7 mouse cellular contexts compared by ENCODE assay signal in the genomic region with DNA sequence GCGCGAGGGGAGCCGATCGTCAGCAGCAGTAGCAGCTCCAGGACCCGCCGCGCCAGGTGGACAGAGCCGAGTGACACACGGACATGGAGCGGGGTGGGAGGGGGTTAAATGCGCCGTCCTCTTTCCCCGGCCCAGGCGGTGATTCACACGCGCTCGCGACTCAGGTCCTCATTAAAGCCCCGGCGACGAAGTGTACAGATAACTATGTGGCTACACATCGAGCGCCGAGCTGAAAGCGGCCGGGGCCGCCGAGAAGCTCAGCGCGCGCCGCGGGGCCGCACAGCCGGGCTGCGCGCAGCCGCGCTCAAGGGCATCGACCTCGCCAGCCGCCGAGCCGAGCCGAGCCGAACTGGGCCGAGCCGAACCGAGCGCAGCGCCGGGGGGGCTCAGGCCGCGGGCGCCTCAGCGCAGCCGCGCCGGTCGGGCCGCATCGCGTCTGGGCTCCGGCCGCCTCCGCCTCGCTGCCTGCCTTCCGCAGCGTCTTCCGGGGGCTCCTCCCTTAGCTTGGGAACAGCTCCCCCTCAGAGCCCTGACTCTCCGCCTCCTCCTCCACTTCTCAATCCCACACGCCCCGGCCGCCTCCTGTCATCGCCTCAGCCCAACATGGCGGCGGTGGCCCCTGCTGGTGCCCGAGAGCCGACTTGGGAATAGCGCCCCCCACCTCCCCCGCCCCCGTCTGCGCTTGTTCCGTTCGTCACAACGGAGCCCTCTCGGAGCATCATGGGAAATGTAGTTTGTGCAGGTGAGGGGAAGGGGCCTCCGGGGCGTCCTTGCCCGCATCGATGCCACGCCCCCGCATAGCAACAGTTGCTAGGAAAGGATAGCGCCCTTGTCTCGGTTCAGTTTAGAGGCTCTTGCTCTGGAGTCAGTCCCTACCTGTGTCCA. TPM values are rescaled to one million over a fixed set of nuclear protein-coding genes. Genes with fewer than 3 reads are reported as not detected.
A peak's percentile ranks its signal among the peaks of the same experiment; 100 is the strongest.
DNase-seq lines count a peak whose midpoint lies in the region; ATAC-seq and TF ChIP-seq lines count a peak whose summit lies in the region.

Ubl3 (minus strand) TSS at position 603 of the 885 bp plus-strand sequence.

- H3K4me1 ChIP-seq in embryonic facial prominence, embryonic 13.5 days: peaks cover 42% of the 10 kb centered on the region
- H3K4me1 ChIP-seq in kidney, adult 2 months (ENCODE audit: control insufficient read depth, insufficient read depth, low read length): peaks cover 25% of the 10 kb centered on the region
- peaks cover 38% of the 10 kb centered on the region for H3K4me1 ChIP-seq in limb, embryonic 12.5 days (replicated peaks)
- H3K4me1 ChIP-seq in midbrain, embryonic 15.5 days: peaks cover 49% of the 10 kb centered on the region
- peaks cover 14% of the 10 kb centered on the region; the same call in 1 of the 2 replicates for H3K4me1 ChIP-seq in spleen, adult 2 months (ENCODE audit: control insufficient read depth, insufficient read depth, insufficient read length)

- no peak for TF ChIP-seq CTCF in kidney, adult 2 months (conservative IDR thresholded peaks at IDR 0.05; ENCODE audit: insufficient read depth, insufficient read length, low read depth, low read length)
- TF ChIP-seq CTCF in spleen, adult 2 months (IDR thresholded peaks at IDR 0.05; ENCODE audit: extremely low read depth, insufficient read depth, insufficient read length, insufficient replicate concordance): no peak

- H3K9ac ChIP-seq in embryonic facial prominence, embryonic 13.5 days: peak within 1 kb of the TSS; percentile 87
- H3K9ac ChIP-seq in limb, embryonic 12.5 days (replicated peaks): peak within 1 kb of the TSS; percentile 89
- peak within 1 kb of the TSS; percentile 70 for H3K9ac ChIP-seq in midbrain, embryonic 15.5 days

- H3K9me3 ChIP-seq in embryonic facial prominence, embryonic 13.5 days: no peaks in the 10 kb centered on the region
- no peaks in the 10 kb centered on the region for H3K9me3 ChIP-seq in limb, embryonic 12.5 days
- no peaks in the 10 kb centered on the region for H3K9me3 ChIP-seq in midbrain, embryonic 15.5 days

- peak within 1 kb of the TSS; percentile 67 for H3K4me3 ChIP-seq in embryonic facial prominence, embryonic 13.5 days
- peak within 1 kb of the TSS; percentile 99 for H3K4me3 ChIP-seq in kidney, adult 2 months (ENCODE audit: insufficient read depth, low read depth, low read length)
- peak within 1 kb of the TSS; percentile 74 for H3K4me3 ChIP-seq in limb, embryonic 12.5 days (replicated peaks)
- peak within 1 kb of the TSS; percentile 84 for H3K4me3 ChIP-seq in midbrain, embryonic 15.5 days
- peak within 1 kb of the TSS; percentile 75 for H3K4me3 ChIP-seq in spleen, adult 2 months (ENCODE audit: extremely low read depth, insufficient read depth, insufficient read length)

- H3K36me3 ChIP-seq in embryonic facial prominence, embryonic 13.5 days: no peaks in the 10 kb centered on the region
- H3K36me3 ChIP-seq in kidney, adult 2 months (ENCODE audit: control insufficient read depth, insufficient read depth, low read length): no peaks in the 10 kb centered on the region
- no peaks in the 10 kb centered on the region for H3K36me3 ChIP-seq in limb, embryonic 12.5 days
- no peaks in the 10 kb centered on the region for H3K36me3 ChIP-seq in midbrain, embryonic 15.5 days (replicated peaks)
- H3K36me3 ChIP-seq in spleen, adult 2 months (ENCODE audit: control insufficient read depth, insufficient read depth, low read length): no peaks in the 10 kb centered on the region

- H3K4me2 ChIP-seq in embryonic facial prominence, embryonic 13.5 days: peak within 1 kb of the TSS; percentile 82
- peak within 1 kb of the TSS; percentile 88 for H3K4me2 ChIP-seq in limb, embryonic 12.5 days
- H3K4me2 ChIP-seq in midbrain, embryonic 15.5 days: peak within 1 kb of the TSS; percentile 76

- H3K27ac ChIP-seq in embryonic facial prominence, embryonic 13.5 days: peak within 1 kb of the TSS; percentile 97
- H3K27ac ChIP-seq in kidney, adult 2 months (ENCODE audit: insufficient read depth, low read depth, low read length): peak within 1 kb of the TSS; percentile 97
- peak within 1 kb of the TSS; percentile 98 for H3K27ac ChIP-seq in limb, embryonic 12.5 days
- peak within 1 kb of the TSS; percentile 98 for H3K27ac ChIP-seq in midbrain, embryonic 15.5 days
- peak within 1 kb of the TSS; percentile 96 for H3K27ac ChIP-seq in spleen, adult 2 months (ENCODE audit: insufficient read depth, low read length)

- H3K27me3 ChIP-seq in embryonic facial prominence, embryonic 13.5 days: peaks cover 9% of the 10 kb centered on the region
- H3K27me3 ChIP-seq in kidney, adult 2 months (replicated peaks; ENCODE audit: control insufficient read depth, insufficient read depth, low read length): no peaks in the 10 kb centered on the region
- H3K27me3 ChIP-seq in limb, embryonic 12.5 days: peaks cover 20% of the 10 kb centered on the region
- H3K27me3 ChIP-seq in midbrain, embryonic 15.5 days (replicated peaks): no peaks in the 10 kb centered on the region
- no peaks in the 10 kb centered on the region for H3K27me3 ChIP-seq in spleen, adult 2 months (ENCODE audit: control insufficient read depth, insufficient read depth, low read length)

- DNase-seq in adrenal gland, postnatal 25 days: peak; percentile 88
- DNase-seq in heart, adult 18-20 months: peak; percentile 94 to 97
- DNase-seq in kidney, adult 2 months: peak; percentile 95
- peak; percentile 79 to 83 for DNase-seq in spleen, adult 2 months (ENCODE audit: low read depth in 1 of 2, low spot score in 2 of 2)

- peak; percentile 97 for ATAC-seq in embryonic facial prominence, embryonic 13.5 days (ENCODE audit: insufficient number of reproducible peaks, insufficient read depth, low FRiP score, low TSS enrichment, low read depth)
- peak; percentile 95 for ATAC-seq in limb, embryonic 12.5 days (ENCODE audit: insufficient number of reproducible peaks, insufficient read depth, low FRiP score, low TSS enrichment, low read depth)
- ATAC-seq in midbrain, embryonic 15.5 days (replicated peaks): peak; percentile 96

- WGBS in embryonic facial prominence, embryonic 13.5 days: under 1% methylated on average over 81 of the region's 95 CpGs
- under 1% methylated on average over 94 of the region's 95 CpGs for WGBS in kidney, adult 2 months
- under 1% methylated on average over 94 of the region's 95 CpGs for WGBS in limb, embryonic 12.5 days
- under 1% methylated on average over 91 of the region's 95 CpGs for WGBS in midbrain, embryonic 15.5 days
- under 1% methylated on average over 94 of the region's 95 CpGs for WGBS in spleen, adult 2 months

- peak; percentile 57 for TF ChIP-seq POLR2A in kidney, adult 2 months (IDR thresholded peaks at IDR 0.05; ENCODE audit: low read depth, low read length)
- TF ChIP-seq POLR2A in spleen, adult 2 months (IDR thresholded peaks at IDR 0.05; ENCODE audit: low read depth, low read length): peak; percentile 52

RNA-seq across cellular contexts. Expression of gene Ubl3, which starts in this region (rescaled TPM):
- total RNA-seq in adrenal gland, postnatal 25 days (2021): 164 and 181 TPM in 2 replicates
- 68.2 and 73.0 TPM in 2 replicates for polyA plus RNA-seq in embryonic facial prominence, embryonic 13.5 days (2015; fragmentation: Nextera tagmentation; extraction: Ambion mirVana)
- 100 to 1,000 TPM; 103 to 108 TPM for total RNA-seq in heart, adult 18-20 months (2021)
- polyA plus RNA-seq in kidney, adult 2 months (2012; rRNA removed): 71.2 and 71.3 TPM in 2 replicates
- polyA plus RNA-seq in limb, embryonic 12.5 days (2016; fragmentation: Nextera tagmentation; extraction: Ambion mirVana): 73.1 and 74.3 TPM in 2 replicates
- 78.7 and 84.4 TPM in 2 replicates for polyA plus RNA-seq in midbrain, embryonic 15.5 days (2015; fragmentation: Nextera tagmentation; extraction: Ambion mirVana)
- 47.2 and 57.5 TPM in 2 replicates for polyA plus RNA-seq in spleen, adult 2 months (2012; rRNA removed)

Comparison
In these comparisons a context has a peak if more than half of its experiments do, and no peak if none do; other contexts are left out.
1. Peak in every context shown above with its lines: DNase-seq, ATAC-seq, H3K4me3 ChIP-seq and H3K27ac ChIP-seq.